Mouse (Mus musculus) thymus, postnatal 25 days (tissue): ENCODE data around the gene Clp1.
"Not testable (repeated sequence)": the region's sequence is repeated elsewhere in the genome, so short reads cannot be mapped to it uniquely, and the experiment has no call there.

Experiments
- DNase-seq: peaks from one replicate; pipeline ENCODE4 v3.0.0; 2022

The Clp1 gene

GRCm38 (mm10) chr2:84738271-84738911 is 11.2 kb upstream of the Clp1 start:
- no peak for DNase-seq

GRCm38 (mm10) chr2:84737451-84737925 is 10.3 kb upstream of the Clp1 start:
- DNase-seq, result no peak

- no peak for DNase-seq
These were observed 9.4 kb upstream of the Clp1 start for GRCm38 (mm10) chr2:84736312-84737161.

GRCm38 (mm10) chr2:84735346-84735920 is 8.3 kb upstream of the Clp1 start:
- no peak for DNase-seq

GRCm38 (mm10) chr2:84734919-84735318 is 7.8 kb upstream of the Clp1 start:
- DNase-seq, result no peak

- DNase-seq, result no peak
These were observed 7.3 kb upstream of the Clp1 start for GRCm38 (mm10) chr2:84734351-84734864.

- no peak for DNase-seq
These were observed 6.6 kb upstream of the Clp1 start, which contains the start of gene Ypel4 for GRCm38 (mm10) chr2:84733579-84734300. Gene Ypel4, plus strand, starts transcription at chr2:84734058.

GRCm38 (mm10) chr2:84732394-84732793 is 5.2 kb upstream of the Clp1 start:
- no peak for DNase-seq

GRCm38 (mm10) chr2:84731206-84731605 is 4.1 kb upstream of the Clp1 start:
- DNase-seq, result no peak

- not testable (repeated sequence) for DNase-seq
These were observed 1.0 kb upstream of the Clp1 start for GRCm38 (mm10) chr2:84728191-84728590.

- DNase-seq, result no peak
These were observed 434 bp downstream of the Clp1 start for GRCm38 (mm10) chr2:84726716-84727115.

GRCm38 (mm10) chr2:84725770-84726169 is 1.4 kb downstream of the Clp1 start:
- DNase-seq, result no peak

- no peak for DNase-seq
These were observed 3.3 kb downstream of the Clp1 start for GRCm38 (mm10) chr2:84723856-84724255.

- DNase-seq, result no peak
These were observed 6.0 kb downstream of the Clp1 start for GRCm38 (mm10) chr2:84721182-84721581.

GRCm38 (mm10) chr2:84720718-84721117 is 6.4 kb downstream of the Clp1 start:
- no peak for DNase-seq

GRCm38 (mm10) chr2:84717357-84717756 is 9.8 kb downstream of the Clp1 start:
- no peak for DNase-seq

- no peak for DNase-seq
These were observed 10.5 kb downstream of the Clp1 start for GRCm38 (mm10) chr2:84716423-84717355.

- peak; percentile 69 for DNase-seq
These were observed 11.4 kb downstream of the Clp1 start for GRCm38 (mm10) chr2:84715562-84716361.

- peak; percentile 99 for DNase-seq
These were observed 12.2 kb downstream of the Clp1 start, which contains the start of gene Zdhhc5 for GRCm38 (mm10) chr2:84714811-84715561. Gene Zdhhc5, minus strand, starts transcription at chr2:84715180.

GRCm38 (mm10) chr2:84714422-84714810 is 12.7 kb downstream of the Clp1 start:
- DNase-seq, result no peak
